Mouse (Mus musculus) heart, postnatal 0 days (tissue): Measurements from ENCODE around the gene Baiap2.

Experiments
- CTCF ChIP-seq: IDR thresholded peaks from 2 replicates; pipeline ENCODE4 v1.5.1; 2016; ENCODE audit warnings: antibody characterized with exemption, control low read depth, low read depth
- EP300 ChIP-seq: IDR thresholded peaks from 2 replicates; pipeline ENCODE4 v1.6.1; 2016; ENCODE audit warnings: antibody characterized with exemption, low read depth

GRCm38 (mm10) chr11:119970021-119970851 is 27.7 kb downstream of the Baiap2 start:
- TF ChIP-seq CTCF (no peak), EP300 (no peak)
